Mouse (Mus musculus) intestine, embryonic 14.5 days (tissue): Measurements from ENCODE around the gene Lrrn2. TPM values are rescaled to one million over a fixed set of nuclear protein-coding genes. Genes with fewer than 3 reads are reported as not detected.

Source experiments
- ATAC-seq: fragments of 200-750 bp; cut with Nextera tagmentation; replicated peaks from 2 replicates; pipeline ENCODE4 v1.8.0; 2017; ENCODE audit warnings: low read depth, moderate number of reproducible peaks, moderate TSS enrichment, moderate library complexity; ENCODE audit not compliant: low FRiP score, low TSS enrichment
- DNase-seq: peaks from one replicate; pipeline ENCODE4 v3.0.0-alpha.2; 2018; ENCODE audit warnings: low spot score
- H3K27ac ChIP-seq: fragments of 300-500 bp; sonication (generic); 2 replicates; pipeline ENCODE4 v1.5.1; 2014; ENCODE audit warnings: low read depth, mild to moderate bottlenecking, control low read depth
- H3K27me3 ChIP-seq: fragments of 300-500 bp; sonication (generic); replicated peaks from 2 replicates; pipeline ENCODE4 v1.6.1; 2014; ENCODE audit warnings: low read length, control low read depth; ENCODE audit not compliant: control insufficient read depth, insufficient read depth
- H3K36me3 ChIP-seq: fragments of 300-500 bp; sonication (generic); 2 replicates; pipeline ENCODE4 v1.6.1; 2014; ENCODE audit warnings: low read length, control low read depth; ENCODE audit not compliant: control insufficient read depth, insufficient read depth
- H3K4me1 ChIP-seq: fragments of 300-500 bp; sonication (generic); replicated peaks from 2 replicates; pipeline ENCODE4 v1.6.1; 2014; ENCODE audit warnings: low read length, control low read depth, mixed read lengths; ENCODE audit not compliant: control insufficient read depth, insufficient read depth
- H3K4me2 ChIP-seq: fragments of 300-500 bp; sonication (generic); 2 replicates; pipeline ENCODE4 v1.6.1; 2014; ENCODE audit warnings: low read length
- H3K4me3 ChIP-seq: fragments of 300-500 bp; sonication (generic); 2 replicates; pipeline ENCODE4 v1.5.1; 2014; ENCODE audit warnings: low read depth, low read length, control low read depth, mixed read lengths
- H3K9ac ChIP-seq: fragments of 300-500 bp; sonication (generic); 2 replicates; pipeline ENCODE4 v1.6.1; 2014; ENCODE audit warnings: mild to moderate bottlenecking, low read length
- H3K9me3 ChIP-seq: fragments of 300-500 bp; sonication (generic); 2 replicates; pipeline ENCODE4 v1.6.1; 2016; ENCODE audit warnings: low read length, control low read depth; ENCODE audit not compliant: control insufficient read depth
- WGBS: fragments of 180-500 bp; shearing (Covaris S2); extraction: QIAGEN DNeasy Blood & Tissue Kit; methylation state at CpG from one replicate; pipeline ENCODE4 v1.1.7; 2014; 5-methylcytosine and 5-hydroxymethylcytosine counted together
- polyA plus RNA-seq: library from polyadenylated mRNA; unstranded; fragments of >200 nt; fragmentation: Nextera tagmentation; extraction: Ambion mirVana; gene quantifications from 2 replicates; pipeline ENCODE4 v1.2.1, GENCODE M21; 2014

Gene Lrrn2
- polyA plus RNA-seq, 1 experiment from 2014 or later: 4.4 TPM

GRCm38 (mm10) chr1:132928907-132929250 lies 48.8 kb downstream of the Lrrn2 start:
- 54% methylated on average over 3 of the region's 3 CpGs for WGBS
- H3K4me2 ChIP-seq: no peak overlapping the region
- DNase-seq: no peak
- no peaks in the 10 kb centered on the region for H3K9me3 ChIP-seq
- no peak for ATAC-seq
- H3K9ac ChIP-seq: no peak overlapping the region
- H3K36me3 ChIP-seq: no peaks in the 10 kb centered on the region
- no peak overlapping the region for H3K27ac ChIP-seq
- H3K4me3 ChIP-seq: no peak overlapping the region
- H3K27me3 ChIP-seq: no peaks in the 10 kb centered on the region
- no peaks in the 10 kb centered on the region for H3K4me1 ChIP-seq

DNA sequence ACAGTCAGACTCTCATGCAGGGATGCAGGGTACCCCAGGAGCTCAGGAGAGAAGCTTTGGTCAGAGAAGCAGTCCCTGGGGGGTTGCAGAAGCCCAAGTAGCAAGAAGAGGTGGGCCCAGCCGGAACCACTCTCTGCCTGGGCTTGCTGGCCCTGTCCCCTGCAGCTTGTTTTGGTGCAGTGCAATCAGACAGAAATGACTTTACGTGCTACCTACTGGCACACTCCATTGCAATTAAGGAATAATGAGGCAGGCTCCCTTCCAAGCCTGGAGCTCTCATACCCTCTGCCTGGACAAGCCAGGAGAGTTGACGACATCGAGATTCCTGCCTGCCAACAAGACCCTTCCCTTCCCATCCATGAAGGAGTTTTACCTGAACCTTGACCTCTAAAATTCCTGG lies 50.2 kb downstream of the Lrrn2 start:
- H3K4me3 ChIP-seq: no peak overlapping the region
- H3K9ac ChIP-seq: no peak overlapping the region
- DNase-seq: no peak
- no peaks in the 10 kb centered on the region for H3K36me3 ChIP-seq
- H3K4me2 ChIP-seq: no peak overlapping the region
- H3K27me3 ChIP-seq: no peaks in the 10 kb centered on the region
- no peak overlapping the region for H3K27ac ChIP-seq
- H3K9me3 ChIP-seq: no peaks in the 10 kb centered on the region
- ATAC-seq: no peak
- 84% methylated on average over 4 of the region's 4 CpGs for WGBS
- H3K4me1 ChIP-seq: no peaks in the 10 kb centered on the region

DNA sequence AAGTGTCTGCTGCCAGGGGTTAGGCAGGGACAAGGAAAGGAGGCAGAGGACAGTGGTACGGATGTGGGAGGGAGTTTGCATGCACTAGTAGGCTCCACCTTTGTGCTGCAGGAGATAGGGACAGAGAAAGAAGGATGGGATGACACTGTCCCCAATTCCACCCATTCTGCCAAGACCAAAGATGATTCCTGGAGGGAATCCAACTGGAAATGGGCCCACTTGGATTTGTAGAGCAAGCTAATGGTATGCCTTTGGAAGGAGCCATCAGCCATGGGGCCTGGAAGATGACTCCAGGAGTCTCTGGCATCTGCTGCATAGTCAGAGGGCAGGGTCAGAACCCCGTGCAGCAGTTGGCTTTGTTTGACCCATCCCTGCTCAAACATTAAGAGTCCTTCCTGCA lies 52.3 kb downstream of the Lrrn2 start:
- Histone ChIP-seq H3K9ac (no peak overlapping the region), H3K27me3 (no peaks in the 10 kb centered on the region), H3K4me3 (no peak overlapping the region), H3K4me2 (no peak overlapping the region), H3K36me3 (no peaks in the 10 kb centered on the region), H3K4me1 (no peaks in the 10 kb centered on the region), H3K9me3 (no peaks in the 10 kb centered on the region), H3K27ac (no peak overlapping the region)
- ATAC-seq: no peak
- 72% methylated on average over 2 of the region's 2 CpGs for WGBS
- DNase-seq: no peak

- H3K4me3 ChIP-seq: no peak overlapping the region
- no peak overlapping the region for H3K4me2 ChIP-seq
- H3K36me3 ChIP-seq: no peaks in the 10 kb centered on the region
- DNase-seq: peak; percentile 59
- 0 out of 2 replicates have a peak, but pooled peaks have one; percentile 53 for ATAC-seq
- no peaks in the 10 kb centered on the region for H3K4me1 ChIP-seq
- H3K9me3 ChIP-seq: no peaks in the 10 kb centered on the region
- WGBS: 33% methylated on average over 7 of the region's 7 CpGs
- H3K27me3 ChIP-seq: no peaks in the 10 kb centered on the region
- H3K27ac ChIP-seq: no peak overlapping the region
- H3K9ac ChIP-seq: no peak overlapping the region
These were observed 54.8 kb downstream of the Lrrn2 start for GRCm38 (mm10) chr1:132934856-132935255.

- no peak for DNase-seq
- ATAC-seq: no peak
- no peak overlapping the region for H3K4me2 ChIP-seq
- no peak overlapping the region for H3K27ac ChIP-seq
- H3K9me3 ChIP-seq: no peaks in the 10 kb centered on the region
- H3K4me3 ChIP-seq: no peak overlapping the region
- H3K36me3 ChIP-seq: no peaks in the 10 kb centered on the region
- H3K4me1 ChIP-seq: no peaks in the 10 kb centered on the region
- no peaks in the 10 kb centered on the region for H3K27me3 ChIP-seq
- 88% methylated on average over 26 of the region's 26 CpGs for WGBS
- no peak overlapping the region for H3K9ac ChIP-seq
These were observed 57.4 kb downstream of the Lrrn2 start for GRCm38 (mm10) chr1:132937296-132938030.

- H3K9me3 ChIP-seq: no peaks in the 10 kb centered on the region
- H3K27ac ChIP-seq: no peak overlapping the region
- no peaks in the 10 kb centered on the region for H3K27me3 ChIP-seq
- WGBS: 64% methylated on average over 8 of the region's 8 CpGs
- DNase-seq (no peak), ATAC-seq (no peak)
- H3K4me3 ChIP-seq: no peak overlapping the region
- no peaks in the 10 kb centered on the region for H3K36me3 ChIP-seq
- no peak overlapping the region for H3K9ac ChIP-seq
- H3K4me2 ChIP-seq: no peak overlapping the region
- H3K4me1 ChIP-seq: no peaks in the 10 kb centered on the region
These were observed 58.9 kb downstream of the Lrrn2 start for GRCm38 (mm10) chr1:132938975-132939374.

DNA sequence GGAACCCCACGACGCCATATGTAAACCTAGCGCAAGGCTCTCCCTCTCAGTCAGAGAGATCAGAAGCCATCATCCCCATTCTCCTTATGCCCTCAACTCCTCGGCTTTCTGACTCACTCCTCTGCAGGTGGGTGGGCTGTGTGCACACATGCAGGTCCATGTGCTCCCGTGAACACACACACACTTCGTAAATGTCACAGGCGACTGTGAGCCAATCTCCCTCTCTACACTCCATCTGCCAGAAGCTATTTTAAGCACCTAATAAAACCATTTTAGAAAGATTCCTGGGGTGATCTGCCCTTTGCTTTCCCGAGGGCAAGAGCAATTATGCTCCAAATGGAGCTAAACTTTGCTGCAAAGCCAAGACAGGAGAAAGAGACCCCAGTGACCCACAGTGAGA lies 65.8 kb downstream of the Lrrn2 start:
- Histone ChIP-seq H3K4me1 (no peaks in the 10 kb centered on the region), H3K9me3 (no peaks in the 10 kb centered on the region), H3K4me2 (no peak overlapping the region), H3K27me3 (no peaks in the 10 kb centered on the region), H3K9ac (no peak overlapping the region), H3K36me3 (no peaks in the 10 kb centered on the region), H3K4me3 (no peak overlapping the region), H3K27ac (no peak overlapping the region)
- no peak for ATAC-seq
- 43% methylated on average over 8 of the region's 8 CpGs for WGBS
- no peak for DNase-seq

- H3K36me3 ChIP-seq: no peaks in the 10 kb centered on the region
- H3K9ac ChIP-seq: no peak overlapping the region
- no peak overlapping the region for H3K4me3 ChIP-seq
- H3K27ac ChIP-seq: no peak overlapping the region
- WGBS: 55% methylated on average over 7 of the region's 7 CpGs
- ATAC-seq: no peak
- no peak overlapping the region for H3K4me2 ChIP-seq
- H3K4me1 ChIP-seq: no peaks in the 10 kb centered on the region
- H3K9me3 ChIP-seq: no peaks in the 10 kb centered on the region
- no peak for DNase-seq
- H3K27me3 ChIP-seq: no peaks in the 10 kb centered on the region
These were observed 67.7 kb downstream of the Lrrn2 start for GRCm38 (mm10) chr1:132947811-132948210.

DNA sequence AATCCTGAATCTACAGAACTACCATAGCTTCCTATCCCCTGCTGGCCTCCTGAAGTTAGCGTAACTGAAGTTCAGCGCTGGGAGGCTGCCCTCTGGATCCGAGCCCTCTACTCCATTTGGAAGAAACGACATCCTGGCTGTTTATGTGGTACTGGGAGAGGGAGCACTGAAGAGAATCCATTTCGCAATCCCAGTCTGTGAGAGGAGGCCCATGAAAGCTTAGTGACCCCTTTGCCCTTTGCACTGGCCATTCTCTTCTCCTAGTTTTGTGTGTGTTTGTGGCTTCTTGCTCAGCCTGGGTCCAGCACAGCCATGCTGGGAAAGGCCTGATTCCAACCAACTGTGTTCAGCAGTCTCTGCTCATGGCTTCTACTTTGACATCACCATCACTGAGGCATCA lies 76.7 kb downstream of the Lrrn2 start:
- Histone ChIP-seq H3K4me1 (0 out of 2 replicates have a peak, but pooled peaks cover 2% of the 10 kb centered on the region), H3K9ac (no peak overlapping the region), H3K27ac (no peak overlapping the region), H3K36me3 (no peaks in the 10 kb centered on the region), H3K4me2 (no peak overlapping the region), H3K4me3 (no peak overlapping the region), H3K9me3 (no peaks in the 10 kb centered on the region), H3K27me3 (no peaks in the 10 kb centered on the region)
- ATAC-seq (no peak), DNase-seq (no peak)
- WGBS: 81% methylated on average over 5 of the region's 5 CpGs
